Mouse (Mus musculus): Measurements from ENCODE around the gene 4930415O20Rik.

DNA sequence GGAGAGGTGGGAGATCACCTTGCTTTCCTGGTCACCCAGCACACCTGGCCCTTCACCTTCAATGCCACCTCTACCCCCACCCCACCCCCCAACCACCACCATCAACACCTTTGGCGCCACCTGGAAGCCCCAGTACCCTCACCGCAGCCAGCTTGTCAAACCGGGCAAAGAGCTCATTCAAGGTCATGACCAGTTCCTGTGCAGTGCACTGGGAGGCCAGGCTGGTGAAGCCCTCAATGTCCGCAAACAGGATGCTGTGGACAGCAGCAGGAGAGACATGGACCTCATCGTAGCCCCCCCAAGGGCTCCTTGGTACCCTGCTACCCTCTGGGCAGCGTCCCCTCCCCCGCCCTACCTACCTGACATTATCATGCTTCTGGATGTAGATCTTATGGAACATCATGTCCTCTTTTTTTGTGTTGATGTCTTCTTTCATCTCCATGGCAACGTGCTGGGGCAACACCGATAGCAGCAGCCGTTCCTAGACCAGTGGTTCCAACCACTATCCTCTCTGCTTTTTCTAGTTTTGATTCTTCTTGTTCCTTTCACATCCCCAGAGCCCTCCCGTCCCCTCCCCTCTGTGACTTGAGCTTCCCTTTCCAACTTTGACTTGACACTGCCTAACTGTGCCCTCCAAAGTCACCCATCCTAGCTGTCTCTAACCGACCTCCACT lies 29.4 kb downstream of the 4930415O20Rik start:
- TF ChIP-seq CTCF (IDR thresholded peaks at IDR 0.05; ENCODE audit: low read depth) (no peak), EP300 (IDR thresholded peaks at IDR 0.05; ENCODE audit: low read depth) (no peak)

All from liver, postnatal 0 days (tissue).